Mouse (Mus musculus) gastrocnemius, postnatal 4 days (tissue): ENCODE data around the gene Lbp. TPM values are rescaled to one million over a fixed set of nuclear protein-coding genes. Genes with fewer than 3 reads are reported as not detected.
A peak's percentile ranks its signal among the peaks of the same experiment; 100 is the strongest.

Experiments
- DNase-seq, 2 experiments: peaks; one replicate each; pipeline ENCODE4 v3.0.0; 2021 to 2022; ENCODE audit warnings: low spot score in 2 of 2, mixed read lengths in 2 of 2
- long read RNA-seq, 2 experiments: library from polyadenylated mRNA; stranded (forward); transcript quantifications; one replicate each; pipeline ENCODE4 v2.0.0; 2021
- total RNA-seq, 2 experiments: library from RNA; stranded (reverse); gene quantifications; 2 replicates each; pipeline ENCODE4 v1.2.3; 2021

The Lbp gene
- total RNA-seq: 10 to 100 TPM in 1 of 2 experiments, 1 to 10 TPM in 1; 10.0 to 10.9 TPM
- long read RNA-seq, experiment 1, transcript Lbp-201 (15 exons, 2,525 nt): major isoform, 8 of 11 reads
- long read RNA-seq, experiment 1, partial matches to known transcripts: 1 of 11 reads
- long read RNA-seq, experiment 1, other reads (novel, unspliced or antisense): 2 of 11 reads
- long read RNA-seq, experiment 2, transcript Lbp-201 (15 exons, 2,525 nt): major isoform, 13 of 17 reads
- long read RNA-seq, experiment 2, partial matches to known transcripts: 1 of 17 reads
- long read RNA-seq, experiment 2, other reads (novel, unspliced or antisense): 3 of 17 reads

DNA sequence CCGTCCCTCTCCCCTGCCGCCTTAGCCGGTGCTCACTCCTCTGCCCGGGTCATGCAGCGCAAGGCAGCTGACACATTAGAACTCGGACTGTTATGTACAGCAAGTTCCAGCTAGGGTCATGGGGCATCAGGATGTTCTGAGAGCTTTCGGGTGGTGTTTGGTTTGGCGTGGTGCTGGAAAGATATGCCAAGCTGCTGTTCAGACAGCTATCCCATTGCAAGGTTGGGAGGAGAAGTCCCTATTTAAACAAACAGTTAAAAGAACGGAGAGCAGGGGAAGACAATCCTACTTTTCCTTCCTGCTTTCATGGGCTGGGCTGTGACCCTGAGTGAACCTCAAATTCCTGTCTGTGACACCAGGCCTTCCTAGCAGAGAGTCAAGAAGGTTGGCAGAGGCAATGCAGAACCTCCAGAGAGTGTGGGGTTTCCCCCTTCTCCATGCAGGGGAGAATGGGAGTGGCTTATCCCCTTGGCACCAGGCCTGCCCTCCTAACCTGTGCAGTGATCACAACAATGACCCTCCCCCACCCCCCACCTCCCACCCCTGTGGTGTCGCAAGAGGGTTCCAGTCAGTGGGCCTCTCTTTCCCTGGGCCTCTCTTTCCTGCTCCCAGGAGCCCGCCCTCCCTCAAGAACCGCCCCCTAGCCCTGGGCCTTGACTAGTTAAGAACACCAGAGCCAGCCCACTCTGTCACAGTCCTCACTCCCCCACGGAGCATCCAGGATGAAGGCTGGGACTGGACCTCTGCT lies at the start of gene Lbp:
TSS of gene Lbp (plus strand) at position 546 of the 748 bp plus-strand sequence.
- DNase-seq: peak in 1 of 2 experiments; percentile 34

GRCm38 (mm10) chr2:158256894-158257293 lies 49.4 kb upstream of the Lbp start:
- no peak for DNase-seq

DNA sequence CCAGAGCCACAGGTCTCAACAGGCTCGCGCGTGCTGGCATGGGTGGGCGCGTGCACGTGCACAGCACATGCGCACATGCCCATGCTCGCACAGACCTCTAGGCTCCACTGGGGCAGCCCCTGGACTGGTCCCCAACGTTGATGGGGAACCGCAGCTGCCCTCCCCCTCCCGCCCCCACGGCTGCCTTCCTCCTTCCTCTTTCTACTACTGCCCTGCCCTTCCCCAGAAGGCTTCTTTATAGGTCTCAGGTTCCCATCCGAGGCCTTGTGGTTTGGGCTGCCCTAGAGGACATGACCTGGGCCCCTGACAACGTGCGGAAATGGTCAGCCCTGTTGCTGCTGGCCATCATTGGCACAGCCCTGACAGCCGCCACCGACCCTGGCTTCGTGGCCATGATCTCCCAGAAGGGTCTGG lies 48.3 kb upstream of the Lbp start, which contains the start of gene Bpi:
TSS of gene Bpi (plus strand) at position 90 of the 414 bp plus-strand sequence.
- no peak for DNase-seq

- peak; percentile 43 to 59 for DNase-seq
These were observed 47.5 kb upstream of the Lbp start for GRCm38 (mm10) chr2:158258781-158259180.

DNA sequence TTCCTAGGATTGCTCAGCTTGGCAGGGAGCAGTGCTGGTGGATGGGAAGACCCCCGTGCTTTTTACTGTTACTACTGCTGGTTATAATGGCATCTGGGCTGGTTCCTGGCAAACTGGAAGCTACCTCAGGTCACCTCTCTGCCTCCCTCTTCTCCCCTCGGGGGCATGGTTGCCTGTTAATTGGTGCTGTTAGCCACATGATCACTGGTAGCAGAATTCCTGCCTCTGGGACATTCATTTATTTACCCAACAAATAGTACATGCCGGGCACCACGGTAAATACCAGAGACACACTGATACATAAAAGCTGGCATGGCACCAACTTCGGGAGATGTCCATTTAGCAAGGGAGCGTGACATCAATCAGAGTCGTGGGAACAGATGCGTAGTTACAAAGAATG lies 46.8 kb upstream of the Lbp start:
- no peak for DNase-seq

DNA sequence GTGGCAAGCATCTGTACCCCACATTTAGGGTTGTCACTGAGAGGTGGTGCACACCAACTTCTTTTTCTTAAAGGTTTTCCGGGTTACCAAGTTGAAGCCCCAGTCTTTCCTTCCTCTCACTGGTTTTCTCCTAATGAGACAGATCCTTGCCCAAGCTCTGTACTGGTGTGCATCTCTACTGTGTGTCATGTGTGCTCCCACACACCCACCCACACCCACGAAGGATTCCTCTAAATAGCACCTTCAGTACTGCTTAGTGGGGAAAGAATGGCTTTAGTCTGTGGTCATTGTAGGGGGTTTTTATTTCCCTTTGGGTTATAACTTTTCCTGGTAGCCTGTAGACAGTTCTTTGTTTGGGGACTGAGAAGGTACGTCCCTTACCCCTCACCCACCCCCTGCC lies 41.4 kb upstream of the Lbp start:
- no peak for DNase-seq

GRCm38 (mm10) chr2:158270017-158270416 lies 36.3 kb upstream of the Lbp start:
- no peak for DNase-seq

DNA sequence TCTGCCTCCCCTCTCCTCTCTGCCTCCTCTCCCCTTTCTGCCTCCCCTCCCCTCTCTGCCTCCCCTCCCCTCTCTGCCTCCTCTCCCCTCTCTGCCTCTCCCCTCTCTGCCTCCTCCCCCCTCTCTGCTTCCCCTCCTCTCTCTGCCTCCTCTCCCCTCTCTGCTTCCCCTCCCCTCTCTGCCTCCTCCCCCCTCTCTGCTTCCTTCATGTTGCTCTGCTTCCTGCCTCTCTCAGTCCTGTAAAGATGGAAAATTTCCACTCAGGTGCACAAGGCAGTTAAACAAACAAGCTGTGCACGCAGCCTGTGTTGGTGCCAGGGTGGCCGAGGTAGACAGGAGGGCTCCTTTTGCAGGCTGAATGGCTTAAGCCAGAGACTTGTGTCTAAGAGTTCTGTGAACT lies 32.6 kb upstream of the Lbp start:
- DNase-seq: no peak

DNA sequence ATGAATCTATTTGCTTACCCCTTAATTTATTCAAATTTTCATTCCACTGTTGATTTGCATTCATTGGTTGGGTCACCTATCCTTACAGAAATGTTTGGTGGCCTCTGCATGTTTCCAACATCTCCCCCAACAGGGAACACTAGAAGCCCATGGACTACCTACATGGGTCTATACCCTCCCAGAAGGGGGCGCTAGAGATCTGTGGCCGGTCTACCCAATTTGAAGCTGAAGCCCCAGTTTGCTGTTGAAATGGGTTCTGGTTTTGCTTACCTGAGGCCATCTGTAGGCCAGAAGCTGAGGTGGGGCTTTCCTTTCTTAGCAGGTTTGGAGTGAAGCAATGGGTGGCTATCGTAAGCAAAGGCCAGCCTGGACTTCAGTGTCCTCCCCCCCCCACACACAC lies 30.9 kb upstream of the Lbp start:
- DNase-seq: no peak

DNA sequence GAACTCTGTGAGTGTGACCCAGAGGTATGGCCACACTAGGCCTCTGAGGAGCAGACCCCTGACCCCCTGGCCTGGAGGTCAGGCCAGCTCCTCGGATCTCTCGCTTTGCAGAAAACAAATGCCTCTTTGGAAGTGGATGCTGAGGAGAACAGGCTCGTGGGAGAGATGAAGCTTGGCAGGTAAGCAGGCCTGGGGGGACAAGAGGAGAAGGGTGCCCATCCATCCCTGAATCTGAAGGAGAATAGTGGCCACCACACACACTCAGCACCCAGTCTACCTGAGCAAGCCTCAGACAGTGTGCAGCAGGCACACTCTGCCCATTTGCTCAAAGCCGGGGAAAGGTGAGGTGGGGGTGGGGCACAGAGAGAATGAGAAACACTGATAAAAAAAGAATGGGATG lies 30.5 kb upstream of the Lbp start:
- DNase-seq: no peak

- peak in 1 of 2 experiments; percentile 6 for DNase-seq
These were observed 29.8 kb upstream of the Lbp start for GRCm38 (mm10) chr2:158276451-158276850.

DNA sequence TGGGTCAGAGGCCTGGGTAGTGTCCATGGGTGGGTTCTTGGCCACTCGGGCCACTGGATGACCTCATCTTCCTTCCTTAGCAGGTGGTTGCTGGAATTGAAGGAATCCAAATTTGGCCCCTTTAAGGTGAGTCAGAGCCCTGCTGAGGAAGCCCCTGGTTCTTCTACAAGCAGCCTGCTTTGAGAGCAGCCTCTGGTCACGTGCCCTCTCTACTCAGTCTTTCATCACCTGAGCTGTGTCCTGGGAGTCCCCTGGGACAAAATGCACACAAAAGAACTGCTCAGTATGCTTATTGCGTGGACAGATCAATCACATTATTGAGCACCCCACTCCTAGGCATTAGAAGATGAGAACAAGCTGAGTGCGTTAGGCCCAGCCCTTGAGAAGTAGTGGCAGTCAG lies 29.4 kb upstream of the Lbp start:
- DNase-seq: no peak

- no peak for DNase-seq
These were observed 26.6 kb upstream of the Lbp start for GRCm38 (mm10) chr2:158279656-158280055.

- no peak for DNase-seq
These were observed 24.6 kb upstream of the Lbp start for GRCm38 (mm10) chr2:158281497-158282205.

DNA sequence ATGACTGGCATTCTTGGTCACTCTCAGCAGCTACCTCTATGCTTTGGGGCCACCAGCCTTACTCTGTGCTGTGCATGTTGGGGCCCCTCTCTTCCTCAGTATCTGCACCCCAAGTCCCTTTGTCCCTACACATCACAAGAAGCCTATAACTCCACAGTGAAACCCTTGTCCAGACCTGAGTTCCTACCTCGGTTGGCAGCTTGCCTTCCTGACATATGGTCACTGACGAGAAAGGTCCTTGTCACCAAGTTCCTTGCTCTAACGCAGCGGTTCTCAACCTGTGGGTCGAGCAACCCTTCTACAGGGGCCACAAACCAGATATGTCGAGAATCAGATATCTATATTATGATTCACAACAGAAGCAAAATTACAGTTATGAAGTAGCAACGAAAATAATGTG lies 23.2 kb upstream of the Lbp start:
- no peak for DNase-seq

GRCm38 (mm10) chr2:158283771-158284170 lies 22.5 kb upstream of the Lbp start:
- no peak for DNase-seq

DNA sequence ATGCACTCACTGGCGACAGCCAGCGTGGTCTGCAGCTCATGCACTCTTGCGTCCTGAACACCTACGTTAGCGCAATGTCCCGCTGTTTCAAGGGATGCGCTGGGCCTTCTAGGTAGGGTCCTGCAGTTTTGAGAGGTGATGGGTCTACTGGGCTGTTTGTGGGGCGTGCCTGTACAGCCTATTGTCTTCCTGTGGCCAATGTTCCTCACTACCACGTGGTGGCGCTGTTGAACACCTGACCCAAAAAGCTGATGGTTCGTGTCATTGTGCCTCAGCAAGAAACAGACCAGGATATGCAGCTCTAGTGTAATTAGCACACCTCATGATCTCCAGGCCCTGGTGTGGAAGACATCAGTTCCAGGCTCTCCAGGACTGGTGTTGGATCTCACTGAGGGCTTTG lies 21.7 kb upstream of the Lbp start:
- DNase-seq: peak in 1 of 2 experiments; percentile 58

DNA sequence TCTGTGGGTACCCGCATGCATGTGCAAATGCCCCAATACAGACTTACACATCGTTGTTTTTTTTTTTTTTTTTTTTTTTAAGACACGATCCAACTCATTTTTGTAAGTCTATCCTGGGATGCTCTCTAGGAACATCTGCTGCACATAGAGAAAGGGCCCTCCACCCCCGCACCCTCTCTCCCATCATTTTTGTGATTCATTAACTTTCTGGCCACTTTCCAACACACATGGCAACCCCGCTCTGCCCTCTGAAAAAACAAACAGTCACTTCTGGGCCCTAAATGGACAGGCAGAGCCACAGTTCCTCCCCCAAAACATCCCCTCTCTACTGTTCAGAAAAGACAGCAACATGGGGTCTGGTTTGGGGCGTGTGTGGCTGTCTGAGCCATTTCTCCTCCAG lies 20.6 kb upstream of the Lbp start:
- no peak for DNase-seq

- no peak for DNase-seq
These were observed 10.6 kb upstream of the Lbp start for GRCm38 (mm10) chr2:158295700-158296099.

DNA sequence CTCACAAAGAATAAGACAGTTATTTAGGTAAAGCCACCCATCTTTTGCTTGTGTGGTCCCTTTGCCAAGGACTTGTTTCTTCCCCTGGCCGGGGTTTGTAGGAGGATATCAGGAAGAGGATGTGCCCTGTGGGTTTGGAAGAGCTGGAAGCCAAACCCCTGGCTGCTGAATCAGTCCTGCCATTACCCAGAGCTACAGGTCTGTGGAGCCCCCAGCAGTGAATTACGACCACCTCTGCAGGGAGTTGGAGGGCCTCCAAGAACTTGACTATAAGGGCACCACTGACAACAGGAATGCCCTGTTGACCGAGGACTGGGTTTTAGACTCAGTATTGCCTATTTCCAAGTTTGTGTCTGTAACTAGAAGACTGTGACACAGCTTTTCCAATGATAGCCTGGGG lies 7.1 kb upstream of the Lbp start:
- DNase-seq: no peak

- DNase-seq: no peak
These were observed 6.6 kb upstream of the Lbp start for GRCm38 (mm10) chr2:158299731-158300130.

DNA sequence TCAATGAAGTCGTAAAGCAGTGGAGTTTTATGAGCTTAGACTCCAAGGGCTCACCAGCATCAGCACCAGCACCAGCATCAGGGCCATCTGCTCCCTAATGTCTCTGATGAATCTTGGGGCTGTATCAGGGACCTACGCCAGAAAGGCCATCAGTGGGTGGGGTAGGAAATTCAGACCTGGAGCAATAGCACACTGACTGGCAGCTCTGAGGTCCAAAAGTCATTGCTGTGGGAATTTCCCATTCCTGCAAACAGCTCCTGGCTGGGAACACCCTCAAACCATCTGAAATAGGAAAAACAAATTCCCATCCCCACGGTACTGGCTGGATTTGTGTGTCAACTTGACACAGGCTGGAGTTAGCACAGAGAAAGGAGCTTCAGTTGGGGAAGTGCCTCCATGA lies 3.5 kb upstream of the Lbp start:
- no peak for DNase-seq
